Mouse (Mus musculus) bone marrow, adult 2 months (tissue): ENCODE data around the gene Reep1.

Experiments
- CTCF ChIP-seq: fragments of 200-500 bp; IDR thresholded peaks from 2 replicates; pipeline ENCODE4 v1.5.1; 2011; ENCODE audit warnings: low read length, control low read depth; ENCODE audit not compliant: control insufficient read depth, insufficient read depth
- POLR2A ChIP-seq: fragments of 200-500 bp; IDR thresholded peaks from 2 replicates; pipeline ENCODE4 v1.6.1; 2011; ENCODE audit warnings: low read depth, mild to moderate bottlenecking, control low read depth, low read length, borderline replicate concordance; ENCODE audit not compliant: control insufficient read depth

DNA sequence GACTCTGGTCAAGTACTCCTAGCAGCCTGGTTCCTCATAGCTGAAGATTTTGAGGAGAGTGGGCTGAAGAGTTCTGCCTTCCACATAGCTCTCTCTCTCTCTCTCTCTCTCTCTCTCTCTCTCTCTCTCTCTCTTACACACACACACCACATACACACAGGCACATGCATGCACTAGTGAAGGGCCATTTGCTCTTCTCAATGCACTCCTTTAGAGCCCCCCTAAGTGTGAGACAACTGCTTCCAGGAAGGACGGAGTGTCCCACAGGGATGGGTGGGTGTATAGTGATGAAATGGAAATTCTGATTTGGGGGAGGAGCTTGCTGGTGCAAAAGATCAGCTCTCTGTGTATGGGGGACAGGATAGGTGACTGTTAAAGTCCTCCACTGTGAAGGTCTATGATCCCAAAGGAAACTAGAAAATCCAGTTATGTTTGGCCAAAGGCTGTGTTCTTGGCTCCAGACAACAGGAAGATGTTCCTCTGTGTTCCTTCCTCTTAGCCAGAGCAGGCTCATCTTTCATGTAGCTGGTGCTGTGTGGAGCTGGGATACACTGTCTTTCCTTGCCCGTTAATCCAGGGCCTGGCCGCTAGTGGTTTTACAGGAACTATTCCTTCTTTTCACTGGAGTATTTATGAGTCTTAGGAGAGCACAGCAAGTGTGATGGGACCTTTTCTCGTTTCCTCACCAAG is 27.7 kb downstream of the Reep1 start:
- TF ChIP-seq POLR2A = no peak
- no peak for TF ChIP-seq CTCF
